Mouse (Mus musculus) forebrain, embryonic 14.5 days (tissue): ENCODE measurements around the gene Rnft1. TPM values are rescaled to one million over a fixed set of nuclear protein-coding genes. Genes with fewer than 3 reads are reported as not detected.
"Not testable (repeated sequence)": the region's sequence is repeated elsewhere in the genome, so short reads cannot be mapped to it uniquely, and the experiment has no call there.

Experiments used
- ATAC-seq: fragments of 200-750 bp; cut with Nextera tagmentation; 2 replicates; pipeline ENCODE4 v1.8.0; 2017; ENCODE audit warnings: mild to moderate bottlenecking, moderate library complexity
- DNase-seq: peaks from one replicate; pipeline ENCODE4 v3.0.0-alpha.2; 2015; ENCODE audit warnings: low spot score
- H3K27ac ChIP-seq: fragments of 300-500 bp; sonication (generic); 2 replicates; pipeline ENCODE4 v1.5.1; 2014; ENCODE audit warnings: low read depth, mild to moderate bottlenecking, control low read depth, low read length, moderate library complexity
- H3K27me3 ChIP-seq: fragments of 300-500 bp; sonication (generic); replicated peaks from 2 replicates; pipeline ENCODE4 v1.6.1; 2014; ENCODE audit warnings: low read length, control low read depth, mixed read lengths; ENCODE audit not compliant: control insufficient read depth, insufficient read depth
- H3K36me3 ChIP-seq: fragments of 300-500 bp; sonication (generic); 2 replicates; pipeline ENCODE4 v1.6.1; 2014; ENCODE audit warnings: low read length, control low read depth; ENCODE audit not compliant: control insufficient read depth, insufficient read depth
- H3K4me1 ChIP-seq: fragments of 300-500 bp; sonication (generic); 2 replicates; pipeline ENCODE4 v1.6.1; 2014; ENCODE audit warnings: antibody characterized with exemption, low read length, control low read depth; ENCODE audit not compliant: control insufficient read depth, insufficient read depth
- H3K4me2 ChIP-seq: fragments of 300-500 bp; sonication (generic); 2 replicates; pipeline ENCODE4 v1.6.1; 2014; ENCODE audit warnings: mild to moderate bottlenecking, control low read depth, low read length
- H3K4me3 ChIP-seq: fragments of 300-500 bp; sonication (generic); 2 replicates; pipeline ENCODE4 v1.5.1; 2014; ENCODE audit warnings: low read depth, low read length, control low read depth
- H3K9ac ChIP-seq: fragments of 300-500 bp; sonication (generic); 2 replicates; pipeline ENCODE4 v1.6.1; 2014; ENCODE audit warnings: mild to moderate bottlenecking, low read length, control low read depth, moderate library complexity
- H3K9me3 ChIP-seq: fragments of 300-500 bp; sonication (generic); replicated peaks from 2 replicates; pipeline ENCODE4 v1.6.1; 2016; ENCODE audit warnings: low read length, control low read depth, mixed read lengths; ENCODE audit not compliant: control insufficient read depth
- WGBS: fragments of 180-500 bp; shearing (Covaris S2); extraction: QIAGEN DNeasy Blood & Tissue Kit; methylation state at CpG from one replicate; pipeline ENCODE4 v1.1.7; 2014; 5-methylcytosine and 5-hydroxymethylcytosine counted together
- polyA plus RNA-seq: library from polyadenylated mRNA; unstranded; fragments of >200 nt; fragmentation: Nextera tagmentation; extraction: Ambion mirVana; gene quantifications from 2 replicates; pipeline ENCODE4 v1.2.1, GENCODE M21; 2014

Rnft1 gene
- polyA plus RNA-seq = 15.7 and 19.7 TPM in 2 replicates

- Histone ChIP-seq H3K9ac (peak within 1 kb of the TSS; percentile 77), H3K9me3 (no peaks in the 10 kb centered on the region), H3K27me3 (no peaks in the 10 kb centered on the region), H3K4me2 (peak within 1 kb of the TSS; percentile 73), H3K4me3 (peak within 1 kb of the TSS; percentile 69), H3K4me1 (peaks cover 8% of the 10 kb centered on the region), H3K27ac (peak within 1 kb of the TSS; percentile 52; the same call in 1 of the 2 replicates), H3K36me3 (0 out of 2 replicates have a peak, but pooled peaks cover under 1% of the 10 kb centered on the region)
- peak; percentile 98 for ATAC-seq
- DNase-seq = peak; percentile 98
- under 1% methylated on average over 68 of the region's 68 CpGs for WGBS
Observed at GRCm38 (mm10) chr11:86484101-86484868, at the start of gene Rnft1. Gene Rnft1, plus strand, starts transcription at chr11:86484657.

- Histone ChIP-seq H3K27me3 (no peaks in the 10 kb centered on the region), H3K4me1 (no peaks in the 10 kb centered on the region), H3K36me3 (no peaks in the 10 kb centered on the region), H3K27ac (no peak overlapping the region), H3K9me3 (no peaks in the 10 kb centered on the region), H3K9ac (no peak overlapping the region), H3K4me2 (no peak overlapping the region), H3K4me3 (no peak overlapping the region)
- WGBS = 14% methylated on average over 5 of the region's 5 CpGs
- DNase-seq (peak; percentile 77), ATAC-seq (peak; percentile 55; the same call in 1 of the 2 replicates)
Observed at GRCm38 (mm10) chr11:86436843-86437242, 47.6 kb upstream of the Rnft1 start.

GRCm38 (mm10) chr11:86438261-86438660, 46.2 kb upstream of the Rnft1 start:
- no peak for DNase-seq

GRCm38 (mm10) chr11:86440791-86441190, 43.7 kb upstream of the Rnft1 start:
- no peaks in the 10 kb centered on the region for H3K4me1 ChIP-seq
- no peak overlapping the region for H3K4me3 ChIP-seq
- DNase-seq = no peak
- no peak for ATAC-seq
- H3K9ac ChIP-seq = no peak overlapping the region
- H3K36me3 ChIP-seq = no peaks in the 10 kb centered on the region
- H3K27ac ChIP-seq = no peak overlapping the region
- WGBS = 80% methylated on average over 5 of the region's 5 CpGs
- H3K4me2 ChIP-seq = no peak overlapping the region
- H3K9me3 ChIP-seq = no peaks in the 10 kb centered on the region
- H3K27me3 ChIP-seq = no peaks in the 10 kb centered on the region

More at GRCm38 (mm10) chr11:86438261-86438660, 46.2 kb upstream of the Rnft1 start:
- Histone ChIP-seq H3K27ac (no peak overlapping the region), H3K4me3 (no peak overlapping the region), H3K9ac (no peak overlapping the region), H3K27me3 (no peaks in the 10 kb centered on the region), H3K4me1 (no peaks in the 10 kb centered on the region), H3K4me2 (no peak overlapping the region), H3K9me3 (no peaks in the 10 kb centered on the region), H3K36me3 (no peaks in the 10 kb centered on the region)
- ATAC-seq = no peak
- WGBS = 54% methylated on average over 4 of the region's 4 CpGs

DNA sequence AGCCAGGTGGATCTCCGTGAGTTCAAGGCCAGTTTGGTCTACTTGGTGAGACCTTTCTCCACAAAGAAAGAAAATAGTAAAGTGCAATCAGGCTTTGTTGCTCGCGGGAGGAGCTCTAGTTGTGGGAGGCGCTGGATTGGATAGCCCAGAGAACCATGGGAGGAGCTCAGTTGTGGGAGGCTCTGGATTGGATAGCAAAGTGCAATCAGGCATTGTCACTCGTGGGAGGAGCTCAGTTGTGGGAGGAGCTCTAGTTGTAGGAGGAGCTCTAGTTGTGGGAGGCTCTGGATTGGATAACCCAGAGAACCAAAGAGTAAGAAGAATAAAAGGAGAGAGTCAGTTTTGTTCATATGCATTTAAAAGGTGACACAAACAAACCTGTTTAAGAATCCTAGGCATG, 30.5 kb upstream of the Rnft1 start:
- ATAC-seq (no peak), DNase-seq (no peak)
- no peaks in the 10 kb centered on the region for H3K27me3 ChIP-seq
- H3K4me1 ChIP-seq = no peaks in the 10 kb centered on the region
- no peak overlapping the region for H3K4me2 ChIP-seq
- WGBS = 84% methylated on average over 5 of the region's 5 CpGs
- no peak overlapping the region for H3K9ac ChIP-seq
- H3K4me3 ChIP-seq = no peak overlapping the region
- H3K36me3 ChIP-seq = no peaks in the 10 kb centered on the region
- no peak overlapping the region for H3K27ac ChIP-seq
- no peaks in the 10 kb centered on the region for H3K9me3 ChIP-seq

DNA sequence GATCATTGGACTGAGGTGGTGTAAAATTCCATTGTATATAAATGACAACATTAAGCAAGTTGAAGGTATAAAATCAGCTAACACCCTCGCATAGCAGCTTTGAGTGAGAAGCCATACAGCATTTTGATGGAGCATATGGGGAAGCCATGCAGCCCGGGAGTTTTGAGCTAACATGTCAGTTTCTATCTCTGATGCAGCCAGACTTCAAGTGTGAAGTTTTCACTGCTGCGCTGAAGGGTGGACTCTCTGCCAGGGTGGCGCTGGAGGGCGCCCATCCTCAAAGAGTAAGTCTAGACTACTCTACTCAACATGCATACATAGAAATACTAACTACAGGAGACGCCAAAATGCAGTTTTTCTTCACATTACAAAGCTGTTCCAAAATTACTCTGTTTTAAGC, 26.9 kb upstream of the Rnft1 start:
- H3K4me2 ChIP-seq = no peak overlapping the region
- no peak overlapping the region for H3K27ac ChIP-seq
- no peak overlapping the region for H3K9ac ChIP-seq
- no peaks in the 10 kb centered on the region for H3K27me3 ChIP-seq
- no peak overlapping the region for H3K4me3 ChIP-seq
- H3K36me3 ChIP-seq = no peaks in the 10 kb centered on the region
- WGBS = 78% methylated on average over 6 of the region's 6 CpGs
- ATAC-seq (peak; percentile 32; the same call in 1 of the 2 replicates), DNase-seq (peak; percentile 34)
- no peaks in the 10 kb centered on the region for H3K9me3 ChIP-seq
- H3K4me1 ChIP-seq = no peaks in the 10 kb centered on the region

DNA sequence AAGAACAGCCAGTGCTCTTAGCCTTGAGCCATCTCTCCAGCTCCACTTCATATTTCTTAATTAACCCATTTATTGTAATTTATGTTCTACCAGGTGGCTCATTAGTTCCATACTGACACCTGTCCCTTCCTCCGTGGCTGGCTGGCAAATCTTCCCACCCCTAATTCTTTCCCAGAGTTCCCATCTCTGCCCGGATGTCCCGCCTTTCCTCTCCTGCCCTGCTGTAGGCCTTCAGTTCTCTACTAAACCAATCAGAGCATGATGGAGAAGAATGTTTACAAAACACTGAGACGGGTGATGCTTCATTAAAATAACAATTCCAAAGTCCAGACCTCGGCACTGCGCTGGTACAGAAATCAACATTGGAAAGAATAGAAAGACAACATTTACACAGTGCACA, 25.6 kb upstream of the Rnft1 start:
- no peaks in the 10 kb centered on the region for H3K27me3 ChIP-seq
- DNase-seq = no peak
- 85% methylated on average over 6 of the region's 6 CpGs for WGBS
- H3K4me1 ChIP-seq = no peaks in the 10 kb centered on the region
- no peak overlapping the region for H3K4me3 ChIP-seq
- no peak overlapping the region for H3K27ac ChIP-seq
- ATAC-seq = no peak
- no peaks in the 10 kb centered on the region for H3K9me3 ChIP-seq
- no peak overlapping the region for H3K9ac ChIP-seq
- H3K36me3 ChIP-seq = no peaks in the 10 kb centered on the region
- no peak overlapping the region for H3K4me2 ChIP-seq

GRCm38 (mm10) chr11:86462579-86462978, 21.9 kb upstream of the Rnft1 start:
- Histone ChIP-seq H3K27ac (no peak overlapping the region), H3K4me1 (no peaks in the 10 kb centered on the region), H3K9me3 (no peaks in the 10 kb centered on the region), H3K36me3 (no peaks in the 10 kb centered on the region), H3K4me3 (no peak overlapping the region), H3K9ac (no peak overlapping the region), H3K4me2 (no peak overlapping the region), H3K27me3 (no peaks in the 10 kb centered on the region)
- ATAC-seq (no peak), DNase-seq (no peak)

DNA sequence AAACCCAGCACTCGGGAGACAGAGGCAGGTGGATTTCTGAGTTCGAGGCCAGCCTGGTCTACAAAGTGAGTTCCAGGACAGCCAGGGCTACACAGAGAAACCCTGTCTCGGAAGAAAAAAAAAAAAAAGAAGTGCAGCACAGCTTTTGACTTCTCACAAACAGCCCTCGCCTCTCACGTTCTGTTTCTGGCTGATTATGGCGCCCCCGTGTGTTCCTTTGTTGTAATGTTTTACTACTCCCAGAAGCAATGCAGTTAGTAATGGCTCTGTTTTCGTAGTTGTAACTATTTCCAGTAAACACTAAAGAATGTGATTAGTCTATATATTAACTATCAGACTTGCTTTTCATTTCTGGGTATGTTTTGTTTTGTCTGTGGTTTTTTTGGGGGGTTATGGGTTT, 20.2 kb upstream of the Rnft1 start:
- not testable (repeated sequence) for H3K36me3 ChIP-seq, H3K4me1 ChIP-seq, H3K4me2 ChIP-seq, H3K4me3 ChIP-seq, H3K27ac ChIP-seq, H3K27me3 ChIP-seq, ATAC-seq, H3K9ac ChIP-seq, H3K9me3 ChIP-seq
- 21% methylated on average over 8 of the region's 8 CpGs for WGBS
- DNase-seq = peak; percentile 88
